Mouse (Mus musculus) c-Kit-positive CD71-negative TER-119-negative erythroid progenitor cells, embryonic 14.5 days (primary cell): ENCODE results near the gene Cyp17a1.

Experiments
- DNase-seq: peaks from one replicate; pipeline ENCODE4 v3.0.0-alpha.2; 2013; ENCODE audit warnings: low read depth

Cyp17a1 gene

DNA sequence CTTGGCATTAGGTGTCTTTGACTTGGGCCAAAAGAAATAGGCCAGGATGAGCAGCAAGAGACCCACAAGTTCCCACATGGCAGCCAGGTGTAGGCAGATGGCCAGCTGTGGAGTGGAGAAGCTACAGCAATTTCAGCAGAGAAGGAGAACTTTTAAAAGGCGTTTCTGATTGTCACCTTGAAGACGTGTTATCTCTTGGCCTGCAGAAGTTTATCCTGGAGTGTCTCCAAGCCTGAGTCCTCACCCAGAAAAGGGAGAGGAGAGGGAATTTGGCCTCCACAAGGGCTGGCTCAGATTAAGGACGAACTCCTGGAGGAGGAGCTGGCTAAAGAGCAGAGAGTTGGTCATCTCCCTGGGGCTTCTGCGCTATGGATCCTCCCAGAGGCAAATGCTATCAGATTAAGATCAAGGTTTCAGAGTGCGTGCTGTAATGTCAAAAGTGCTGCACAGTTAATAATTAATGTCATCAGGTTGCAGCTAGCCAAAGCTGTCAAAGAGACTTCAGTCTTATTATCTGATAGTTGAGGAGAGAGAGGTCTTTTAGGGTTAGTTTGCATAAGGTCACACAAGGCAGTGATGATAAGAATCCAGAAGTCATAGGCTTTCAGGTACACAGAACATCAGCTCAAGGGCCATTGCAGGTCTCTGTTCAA is at the start of gene Cyp17a1:
Cyp17a1 (minus strand) TSS at position 407 of the 653 bp plus-strand sequence.
- DNase-seq = no peak

DNA sequence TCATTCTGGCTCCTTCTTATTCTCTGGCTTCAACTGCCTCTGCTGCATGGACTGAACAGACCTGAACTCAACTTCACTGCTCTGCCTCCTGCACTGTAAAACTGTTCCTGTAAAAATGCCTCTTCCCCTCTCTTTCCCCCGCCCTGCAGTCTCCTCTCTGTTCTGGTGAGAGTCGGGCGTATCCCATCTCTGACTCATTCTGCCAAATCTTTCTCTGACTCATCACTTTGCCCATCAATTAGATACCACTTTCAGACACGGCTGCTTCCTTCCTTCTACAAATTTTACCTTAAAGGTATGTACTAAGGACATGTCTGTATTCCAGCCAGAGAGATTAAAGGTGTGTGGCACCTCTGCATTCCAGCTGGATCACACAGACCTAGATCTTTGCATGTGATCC is 45.2 kb upstream of the Cyp17a1 start:
- DNase-seq = no peak

DNA sequence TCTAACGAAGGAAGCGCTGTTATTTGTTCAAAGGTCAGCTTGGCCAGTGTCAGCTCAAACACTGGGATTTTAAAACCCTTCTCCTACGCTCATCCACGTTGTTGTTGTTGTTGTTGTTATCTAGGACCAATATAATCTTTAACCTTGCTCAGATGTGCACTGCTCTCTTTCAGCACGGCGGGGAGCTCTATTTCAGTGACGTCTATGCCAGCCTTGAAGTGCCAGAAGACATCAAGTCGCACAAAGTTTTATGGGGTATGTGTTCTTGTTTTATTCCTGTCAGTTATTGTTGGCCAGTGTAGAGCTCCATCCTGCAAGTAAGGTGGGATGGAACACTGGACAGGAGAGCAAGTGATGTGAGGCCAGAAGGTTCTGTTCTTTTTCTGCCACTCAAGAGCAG is 42.0 kb upstream of the Cyp17a1 start:
- DNase-seq = no peak

DNA sequence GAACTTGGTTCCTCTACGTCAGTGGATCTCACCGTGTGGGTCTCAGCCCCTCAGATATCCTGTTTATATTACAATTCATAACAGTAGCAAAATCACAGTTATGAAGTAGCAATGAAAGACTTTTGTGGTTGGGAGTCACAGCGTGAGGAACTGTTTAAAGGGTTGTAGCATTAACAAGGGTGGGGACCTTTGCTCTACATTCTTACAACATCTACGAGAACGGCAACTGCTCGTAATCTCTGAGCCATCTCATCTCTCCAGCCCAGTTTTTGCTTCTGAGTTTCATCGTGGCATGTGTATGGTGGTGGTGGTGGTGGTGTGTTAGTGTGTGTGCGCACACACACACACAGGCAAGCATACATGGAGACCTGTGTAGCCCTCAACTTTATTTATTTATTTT is 41.3 kb upstream of the Cyp17a1 start:
- no peak for DNase-seq

DNA sequence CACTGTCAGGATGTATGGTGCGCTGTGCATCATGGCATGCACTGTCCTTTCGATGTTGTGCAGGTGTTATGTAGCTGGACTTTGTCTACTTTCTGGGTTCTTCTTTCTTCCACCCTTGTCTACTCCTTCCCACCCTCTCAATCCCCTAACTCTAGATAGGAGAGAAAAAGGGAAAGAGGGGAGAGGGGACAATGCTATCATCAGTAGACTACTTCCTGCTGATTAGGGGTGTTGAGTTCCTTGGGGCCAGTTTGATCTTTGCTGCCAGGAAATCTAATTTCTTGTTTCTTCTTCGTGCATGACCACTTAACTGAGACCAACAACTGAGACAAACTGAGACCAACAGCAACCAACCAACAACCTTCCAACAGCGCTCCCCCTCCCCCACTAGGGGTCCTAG is 37.6 kb upstream of the Cyp17a1 start:
- DNase-seq = no peak

DNA sequence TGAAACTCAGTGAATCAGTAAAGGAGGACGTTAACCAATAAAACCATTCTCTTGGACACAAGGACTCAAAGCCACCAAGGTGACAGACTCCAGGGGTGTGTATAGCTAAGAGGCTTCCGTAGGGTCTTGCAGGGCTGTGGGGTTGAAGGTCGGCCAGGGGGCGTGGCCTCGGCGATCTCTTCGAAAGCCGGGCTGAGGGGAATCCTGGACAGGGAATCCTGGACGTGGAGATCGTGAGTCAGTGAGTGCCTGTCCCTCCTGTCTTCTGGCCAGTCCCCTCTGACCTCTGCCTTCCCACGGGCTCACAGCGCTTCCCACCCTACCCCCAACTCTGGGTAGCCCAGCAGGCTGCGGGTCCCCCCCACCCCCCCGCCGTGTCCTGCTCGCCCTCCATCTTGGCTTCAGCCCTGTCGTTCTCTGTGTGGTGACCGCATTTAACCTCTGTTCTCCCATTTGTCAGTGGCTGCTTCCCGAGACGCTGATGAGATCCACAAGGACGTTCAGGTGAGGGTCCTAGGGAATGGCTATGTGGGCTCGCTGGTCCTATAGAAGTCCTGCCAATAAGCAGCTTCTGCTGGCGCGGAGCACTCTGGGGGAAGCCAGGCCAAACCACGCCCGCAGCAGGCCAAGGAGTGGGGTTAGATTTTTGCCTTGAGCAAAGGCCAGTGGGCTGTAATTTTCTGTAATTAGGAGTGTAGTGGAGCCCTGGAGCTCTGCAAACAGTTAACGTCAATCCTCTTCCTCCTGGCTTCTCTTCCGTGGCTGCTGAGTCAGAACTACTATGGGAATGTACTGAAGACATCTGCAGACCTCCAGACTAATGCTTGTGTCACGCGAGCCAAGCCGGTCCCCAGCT is 34.6 kb upstream of the Cyp17a1 start, which contains the start of gene As3mt:
As3mt (plus strand) TSS at position 163 of the 856 bp plus-strand sequence.
- no peak for DNase-seq

DNA sequence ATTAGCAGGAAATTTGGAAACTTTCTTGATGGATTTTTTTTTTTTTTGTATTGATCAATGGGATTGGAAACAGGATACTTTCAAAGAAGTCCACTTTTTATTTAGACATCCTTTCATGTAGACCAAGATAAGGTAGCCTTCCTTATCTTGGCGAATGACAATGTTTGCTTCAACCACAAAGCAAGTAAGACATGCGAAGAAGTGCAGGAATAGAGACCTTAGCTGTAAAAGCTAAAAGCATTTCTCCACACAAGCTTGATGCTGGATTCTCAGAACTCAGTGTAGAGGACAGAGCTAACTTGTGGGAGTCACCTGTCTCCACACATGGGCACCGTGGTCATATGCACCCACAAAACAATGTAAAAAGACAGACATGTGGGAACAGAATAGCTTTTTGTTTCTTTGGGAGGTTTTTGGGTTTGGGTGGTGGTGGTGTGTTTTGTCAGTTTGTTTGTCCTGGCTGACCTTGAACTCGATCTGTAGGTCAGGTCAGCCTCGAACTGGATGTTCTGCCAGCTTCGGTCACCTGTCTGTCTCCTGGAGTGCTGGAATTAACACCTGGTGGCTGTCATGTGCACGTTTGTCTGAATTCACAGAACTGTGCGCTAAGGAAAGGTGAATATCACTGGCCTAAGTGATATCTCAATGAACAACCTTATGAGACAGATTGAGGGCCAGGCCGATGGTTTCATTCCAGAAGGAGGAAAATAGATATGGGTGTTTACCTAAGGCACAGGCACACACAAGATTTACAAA is 33.7 kb upstream of the Cyp17a1 start:
- no peak for DNase-seq

DNA sequence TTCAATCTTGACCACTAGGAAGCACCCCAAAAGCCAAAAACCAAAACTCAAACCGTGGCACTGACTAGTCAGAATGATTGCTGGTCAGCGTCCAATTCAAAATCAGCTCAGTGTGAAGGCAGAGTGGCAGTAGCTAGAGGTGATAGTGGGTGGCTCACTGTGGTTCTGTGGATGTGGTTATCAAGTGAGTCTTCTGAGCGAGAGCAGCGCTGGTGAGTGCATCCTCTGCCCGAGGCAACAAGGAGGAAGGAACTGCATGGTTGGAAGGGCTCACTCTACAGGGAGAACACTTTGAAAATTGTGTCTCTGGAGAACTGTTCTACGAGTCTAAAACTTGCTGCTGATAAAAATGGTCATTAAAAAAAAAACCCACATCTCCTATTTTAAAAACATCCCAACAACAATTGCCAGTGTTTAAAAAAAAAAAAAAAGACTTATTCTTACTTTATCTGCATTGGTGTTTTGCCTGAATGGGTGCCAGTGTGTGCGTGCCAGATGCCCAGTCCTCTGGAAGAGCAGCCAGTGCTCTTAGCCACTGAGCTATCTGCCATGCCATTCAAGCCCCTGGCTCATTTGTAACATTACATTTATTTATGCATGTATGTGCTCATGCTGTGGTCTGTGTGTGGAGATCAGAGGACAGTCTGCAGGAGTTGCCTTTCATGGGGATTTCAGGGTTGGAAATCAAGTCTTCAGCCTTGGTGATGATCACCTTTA is 33.0 kb upstream of the Cyp17a1 start:
- DNase-seq = no peak

DNA sequence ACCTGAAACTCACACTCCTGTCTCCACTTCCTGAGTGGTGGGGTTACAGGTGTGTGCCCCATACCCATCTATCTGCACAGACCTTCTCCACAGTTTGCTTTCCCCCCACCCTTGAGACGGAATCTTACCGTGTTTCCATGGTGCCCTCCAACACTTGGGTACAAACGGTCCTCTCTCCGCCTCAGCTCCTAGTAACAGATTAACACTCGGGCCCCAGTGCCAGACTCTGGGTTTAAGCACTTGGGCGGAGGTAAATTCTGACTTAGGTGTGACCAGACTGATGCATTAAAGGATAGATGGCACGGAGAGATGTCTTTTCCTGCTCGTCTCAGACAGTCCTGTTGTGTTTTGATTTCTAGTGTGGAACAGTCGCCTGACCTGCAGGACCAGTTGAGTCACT is 28.2 kb upstream of the Cyp17a1 start:
- DNase-seq = no peak

DNA sequence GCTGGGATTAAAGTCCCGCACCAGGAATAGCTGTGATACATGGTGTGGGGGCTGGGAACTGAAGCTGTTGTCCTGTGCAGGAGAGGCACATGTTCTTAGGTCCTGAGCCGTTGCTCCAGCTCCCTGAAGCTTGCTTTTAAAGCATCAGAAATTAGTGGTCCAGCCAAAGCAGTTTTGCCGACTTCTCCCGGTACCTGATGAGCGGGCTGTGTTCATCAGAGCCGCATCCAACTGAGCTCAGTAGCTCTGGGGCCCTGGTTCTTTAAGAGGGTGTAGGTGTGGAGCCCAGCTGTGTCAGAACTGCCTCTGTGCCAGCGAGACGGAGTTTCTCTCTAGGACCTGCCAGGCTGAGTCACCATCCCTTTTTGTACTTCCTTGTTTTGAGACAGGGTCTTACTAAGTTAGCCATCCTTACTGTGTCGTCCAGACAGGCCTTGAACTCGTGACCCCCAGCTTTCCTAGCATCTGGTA is 26.1 kb upstream of the Cyp17a1 start:
- DNase-seq = no peak

DNA sequence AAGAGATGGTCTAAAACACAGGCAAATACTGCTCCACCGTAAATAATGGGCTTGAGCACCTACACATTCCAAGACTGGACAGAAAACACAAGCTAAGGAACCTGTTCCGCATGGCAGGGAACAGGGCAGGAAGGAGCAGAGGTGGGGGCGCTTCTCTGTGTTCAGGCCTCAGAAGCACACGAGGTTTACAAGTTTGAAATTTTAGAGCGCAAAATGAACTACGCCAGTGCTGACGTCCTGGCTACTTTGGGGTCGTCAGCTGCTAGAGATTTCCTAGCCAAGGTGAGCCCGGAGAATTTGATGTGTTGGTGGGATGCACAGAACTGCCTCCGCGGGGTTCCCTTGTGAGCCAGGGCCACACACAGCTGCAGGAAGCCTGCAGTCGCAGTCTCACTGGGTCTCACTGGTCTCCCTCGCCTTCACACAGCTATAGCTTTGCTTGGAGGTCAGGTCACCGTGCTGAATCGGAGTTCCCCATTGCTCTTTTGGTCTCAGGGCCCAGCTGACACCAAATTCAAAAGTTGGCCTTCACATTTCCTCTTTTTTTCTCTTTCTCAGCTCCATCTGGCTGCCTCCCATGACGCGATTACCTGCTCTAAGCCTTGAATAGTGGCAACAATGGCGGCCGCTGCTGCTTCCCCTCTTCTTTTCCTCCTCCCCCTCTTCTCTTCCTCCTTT is 25.0 kb upstream of the Cyp17a1 start:
- DNase-seq = no peak

DNA sequence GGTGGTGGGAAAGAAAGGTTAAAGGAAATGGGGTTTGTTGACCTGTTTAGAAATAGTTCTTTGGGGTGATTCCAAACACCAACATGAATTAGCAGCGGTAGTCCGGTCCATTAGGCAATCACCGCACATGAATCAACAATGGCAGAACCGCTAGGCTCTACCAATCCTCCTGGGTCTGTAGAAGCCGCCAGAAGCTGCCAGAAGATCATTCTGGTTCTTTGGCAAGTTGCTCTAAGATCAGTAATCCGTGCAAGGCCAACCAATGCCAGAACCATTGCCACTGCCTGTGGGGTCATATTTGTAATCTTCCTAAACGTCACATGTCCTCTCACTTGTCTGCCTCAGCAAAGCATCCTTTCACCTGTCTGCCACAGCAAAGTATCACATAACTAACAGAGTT is 24.0 kb upstream of the Cyp17a1 start:
- DNase-seq = no peak

DNA sequence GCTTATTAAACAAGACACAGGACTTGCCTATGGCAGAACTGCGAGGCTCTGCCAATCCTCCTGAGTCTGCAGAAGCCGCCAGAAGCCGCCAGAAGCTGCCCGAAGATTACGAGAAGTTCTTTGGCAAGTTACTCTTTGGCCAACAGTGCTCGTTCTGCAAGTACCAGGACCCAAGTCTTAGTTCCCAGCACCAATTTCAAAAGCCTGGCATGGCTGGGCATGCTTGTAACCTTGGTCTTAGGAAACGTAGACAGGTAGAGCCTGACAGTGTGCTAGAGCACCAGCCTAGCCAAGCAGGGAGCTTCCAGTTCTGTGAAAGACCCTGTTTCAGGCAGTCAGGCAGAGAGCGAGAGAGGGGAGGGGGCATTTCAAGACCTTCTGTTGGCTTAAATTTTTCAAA is 23.5 kb upstream of the Cyp17a1 start:
- DNase-seq = no peak

DNA sequence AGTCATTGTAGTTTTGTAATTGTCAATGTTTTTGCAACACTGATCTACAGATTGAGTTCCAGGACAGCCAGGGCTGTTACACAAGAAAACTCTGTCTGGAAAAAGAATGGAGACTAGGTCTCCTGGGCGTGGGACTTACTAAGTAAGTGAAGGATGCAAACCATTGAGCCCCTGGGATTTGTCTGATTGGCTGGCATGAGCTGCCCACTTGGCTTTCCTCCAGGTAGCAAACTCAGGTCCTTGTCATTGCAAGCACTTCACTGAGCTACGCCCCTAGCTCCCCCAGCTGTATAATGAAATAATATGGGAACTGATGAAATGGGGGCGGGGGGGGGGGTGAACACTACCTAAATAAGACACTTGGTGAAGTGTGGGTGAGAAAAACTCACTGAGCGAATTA is 20.2 kb upstream of the Cyp17a1 start:
- DNase-seq = no peak

DNA sequence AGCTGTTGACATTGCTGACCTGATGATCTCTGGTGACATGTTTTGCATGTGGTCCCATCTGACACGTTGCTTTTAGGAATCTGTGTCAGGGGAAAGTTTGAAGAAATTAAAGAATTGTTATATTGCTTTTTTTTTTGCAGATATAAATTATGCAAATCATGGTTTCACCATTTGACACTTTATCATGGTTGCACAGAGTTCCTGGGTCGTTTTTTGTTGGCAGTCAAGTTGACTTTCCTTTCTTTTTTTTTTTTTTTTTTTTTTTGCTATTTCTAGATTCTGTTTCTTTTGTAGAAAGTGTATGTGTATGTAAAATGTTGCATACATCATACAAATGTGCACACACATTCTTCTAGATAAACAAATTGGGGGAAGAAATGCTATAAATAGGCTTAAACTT is 18.1 kb upstream of the Cyp17a1 start:
- no peak for DNase-seq

DNA sequence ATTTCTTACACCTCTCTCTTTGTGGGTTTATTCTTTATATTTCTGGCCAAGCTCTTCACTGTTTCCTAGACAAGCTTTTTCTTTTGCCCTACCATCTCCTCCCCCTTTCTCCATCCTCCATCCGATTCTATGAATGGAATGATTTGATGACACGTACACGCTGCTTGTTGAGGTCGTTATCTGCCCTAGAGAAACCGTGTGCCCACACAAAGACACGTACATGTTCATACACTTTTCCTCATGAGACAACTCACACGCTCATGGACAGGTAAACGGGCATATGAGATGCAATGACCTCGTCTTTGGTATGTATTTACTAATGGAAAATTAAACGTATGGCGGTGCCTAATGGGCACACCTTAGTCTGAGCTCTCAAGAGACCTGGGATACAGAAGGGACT is 17.4 kb upstream of the Cyp17a1 start:
- no peak for DNase-seq

DNA sequence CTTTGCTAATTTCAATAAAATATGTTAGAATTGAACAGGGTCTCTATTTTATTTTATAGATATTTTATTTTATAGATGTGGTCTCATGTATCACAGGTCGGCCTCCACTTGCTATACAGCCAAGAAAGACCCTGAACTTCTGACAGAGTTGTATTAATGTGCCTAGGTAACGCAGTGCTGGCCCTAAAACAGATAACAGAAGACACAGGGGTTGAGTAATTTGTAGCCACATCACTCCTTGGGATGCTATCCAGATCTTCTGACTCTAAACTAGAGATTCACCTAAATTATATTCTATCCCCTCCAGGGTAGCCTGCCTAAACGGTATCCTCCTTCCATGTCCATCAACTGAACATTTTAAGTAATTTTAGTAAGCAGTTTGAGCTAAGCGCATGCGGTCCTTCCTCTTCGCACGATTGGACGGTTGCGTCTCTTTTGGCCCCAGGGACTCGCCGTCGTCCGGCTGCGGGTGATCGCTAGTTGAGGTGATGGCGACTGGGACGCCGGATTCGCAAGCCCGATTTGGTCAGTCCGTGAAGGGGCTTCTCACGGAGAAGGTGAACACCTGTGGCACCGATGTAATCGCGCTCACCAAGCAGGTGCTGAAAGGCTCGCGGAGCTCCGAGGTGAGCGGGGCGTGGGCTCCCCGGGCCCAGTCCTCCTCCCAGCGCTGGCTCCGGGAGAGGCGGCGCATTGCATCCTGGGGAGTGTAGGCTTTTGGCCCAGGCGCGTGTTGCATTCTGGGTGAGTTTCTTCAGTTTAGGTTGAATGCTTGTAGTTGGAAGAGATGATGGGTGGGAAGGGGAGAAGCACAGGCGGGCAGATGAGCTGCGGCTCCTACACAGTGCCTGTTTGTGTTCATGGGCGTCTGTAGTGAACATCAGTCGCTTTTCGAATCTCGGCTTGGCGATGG is 16.7 kb upstream of the Cyp17a1 start, which contains the start of gene Borcs7:
Borcs7 (plus strand) TSS at position 447 of the 913 bp plus-strand sequence.
- DNase-seq = peak; percentile 70

DNA sequence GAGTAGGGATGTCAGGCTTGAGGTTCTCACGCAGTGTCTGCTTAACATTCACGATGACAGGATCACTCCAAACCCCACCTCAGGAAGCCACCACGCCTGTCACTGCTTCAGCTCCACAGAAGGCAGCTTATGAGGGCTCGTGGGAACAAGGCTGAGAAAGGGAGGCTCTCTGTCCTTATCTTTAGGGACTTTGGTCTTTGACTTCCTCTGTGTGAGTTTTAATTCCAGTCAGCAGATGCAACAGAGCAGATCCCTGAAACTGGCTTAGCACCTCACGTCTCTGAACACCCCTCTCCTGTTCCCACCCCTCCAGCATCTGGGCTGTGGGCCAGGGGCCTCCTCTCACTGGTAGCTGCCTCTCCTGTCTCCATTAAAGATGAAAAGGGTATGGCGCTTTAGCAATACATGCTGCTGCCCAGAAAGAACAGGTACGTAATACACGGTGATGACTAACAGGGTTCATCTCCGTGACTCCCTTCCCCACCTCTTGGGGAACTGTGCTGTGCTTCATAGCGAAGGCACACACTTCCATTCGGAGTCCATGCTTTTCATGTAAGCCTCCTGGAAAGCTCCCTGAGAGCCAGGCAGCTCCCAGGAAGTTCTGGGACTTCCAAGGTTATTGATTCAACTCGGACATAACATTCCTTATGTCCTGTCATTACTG is 6.9 kb upstream of the Cyp17a1 start:
- DNase-seq = no peak

DNA sequence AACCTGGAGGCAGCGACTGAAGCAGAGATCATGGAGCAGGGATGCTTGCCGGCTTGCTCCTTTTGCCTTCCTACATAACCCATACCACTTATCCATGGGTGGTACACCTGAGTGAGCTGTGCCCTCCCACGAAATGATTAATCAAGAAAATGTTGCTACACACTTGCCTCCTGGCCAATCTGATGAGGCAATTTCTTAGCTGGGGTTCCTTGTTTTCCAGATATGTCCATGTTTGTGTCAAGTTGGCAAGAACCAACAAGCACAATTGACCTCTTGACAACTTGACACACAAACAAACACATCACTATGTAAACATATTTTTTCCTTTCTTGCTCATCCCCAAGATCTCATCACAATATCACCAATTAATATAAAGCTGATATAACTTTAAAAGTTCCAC is 2.7 kb upstream of the Cyp17a1 start:
- no peak for DNase-seq

DNA sequence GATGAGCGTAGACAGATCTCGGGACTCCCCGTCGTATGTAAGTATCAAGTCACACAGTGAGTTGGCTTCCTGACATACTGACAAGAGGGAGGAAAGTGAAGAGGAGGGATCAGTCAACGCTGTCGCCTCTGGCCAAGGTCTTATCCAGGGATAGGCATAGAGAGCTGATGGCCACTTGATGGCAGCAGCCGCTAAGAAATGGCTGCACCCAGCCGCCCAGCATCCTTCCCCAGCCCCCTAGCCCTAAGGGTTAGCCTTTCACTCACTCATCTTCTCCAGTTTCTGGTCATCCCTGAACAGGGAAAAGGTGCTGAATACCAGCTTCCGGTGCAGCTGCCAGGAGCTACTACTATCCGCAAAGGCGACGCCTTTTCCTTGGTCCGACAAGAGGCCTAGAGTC is 2.3 kb downstream of the Cyp17a1 start:
- no peak for DNase-seq
